Mouse (Mus musculus): ENCODE data around the gene Esrrg. TPM values are rescaled to one million over a fixed set of nuclear protein-coding genes. Genes with fewer than 3 reads are reported as not detected.

The Esrrg gene
- total and polyA plus RNA-seq, 3 experiments, result not detected

- H3K4me1 ChIP-seq (ENCODE audit: control insufficient read depth in 1 of 2, insufficient read depth in 2 of 2), result no peaks in the 10 kb centered on the region
- H3K4me2 ChIP-seq (ENCODE audit: insufficient read depth, low read depth, poor library complexity, severe bottlenecking), result no peak overlapping the region
- no peaks in the 10 kb centered on the region for H3K79me2 ChIP-seq (replicated peaks; ENCODE audit: control insufficient read depth, extremely low read depth, insufficient read depth, poor library complexity, severe bottlenecking)
- no peaks in the 10 kb centered on the region for H3K27me3 ChIP-seq (replicated peaks)
- H3K4me3 ChIP-seq (replicated peaks in 1 of 3; ENCODE audit: low read depth in 2 of 3, low read length in 2 of 3, poor library complexity in 1 of 3), result no peak overlapping the region
- in situ Hi-C loops (cut with MboI; ENCODE audit: low pct_ligation_motif_present, low pct_unique_long_range_greater_than_20kb, low sequenced_read_pairs), result no loop called here
- no peak for DNase-seq (ENCODE audit: extremely low read depth)
- H3K9me3 ChIP-seq (replicated peaks; ENCODE audit: low read length), result peaks cover 75% of the 10 kb centered on the region
- dilution Hi-C loops (cut with MboI; ENCODE audit: extremely low pct_ligation_motif_present, extremely low pct_unique_long_range_greater_than_20kb, low sequenced_read_pairs), result no loop called here
- TF ChIP-seq CHD1 (IDR thresholded peaks at IDR 0.05; ENCODE audit: low read depth, low read length) (no peak), TCF12 (IDR thresholded peaks at IDR 0.05; ENCODE audit: low read depth, low read length) (no peak), CHD2 (IDR thresholded peaks at IDR 0.05; ENCODE audit: low read length) (no peak), JUND (conservative IDR thresholded peaks at IDR 0.05; ENCODE audit: low read depth, low read length) (no peak), MEF2A (IDR thresholded peaks at IDR 0.05; ENCODE audit: borderline replicate concordance, low read depth, low read length) (no peak), TBP (conservative IDR thresholded peaks at IDR 0.05; ENCODE audit: low read depth, low read length) (no peak), MAZ (IDR thresholded peaks at IDR 0.05; ENCODE audit: low read depth, low read length) (no peak), ZC3H11A (IDR thresholded peaks at IDR 0.05; ENCODE audit: low read depth, low read length) (no peak), SIN3A (IDR thresholded peaks at IDR 0.05; ENCODE audit: low read length) (no peak), UBTF (IDR thresholded peaks at IDR 0.05; ENCODE audit: low read depth, low read length) (no peak), MYC (IDR thresholded peaks at IDR 0.05; ENCODE audit: low read depth, low read length) (no peak), BHLHE40 (IDR thresholded peaks at IDR 0.05; ENCODE audit: low read depth, low read length) (no peak), MAX (IDR thresholded peaks at IDR 0.05; ENCODE audit: low read length) (no peak)
- H3K27ac ChIP-seq (ENCODE audit: insufficient read depth, low read depth), result no peak overlapping the region
- H3K36me3 ChIP-seq (replicated peaks in 1 of 2; ENCODE audit: control insufficient read depth in 1 of 2, insufficient read depth in 1 of 2, low read length in 1 of 2), result no peaks in the 10 kb centered on the region
- H3K9ac ChIP-seq (ENCODE audit: insufficient read depth, low read depth), result no peak overlapping the region
Observed at GRCm38 (mm10) chr1:188060493-188060892, 451.9 kb downstream of the Esrrg start.

GRCm38 (mm10) chr1:188068833-188069232, 460.2 kb downstream of the Esrrg start:
- dilution Hi-C loops (cut with MboI; ENCODE audit: extremely low pct_ligation_motif_present, extremely low pct_unique_long_range_greater_than_20kb, low sequenced_read_pairs) (no loop called here), in situ Hi-C loops (cut with MboI; ENCODE audit: low pct_ligation_motif_present, low pct_unique_long_range_greater_than_20kb, low sequenced_read_pairs) (no loop called here)
- no peak for DNase-seq (ENCODE audit: extremely low read depth)
- no peaks in the 10 kb centered on the region for H3K36me3 ChIP-seq (replicated peaks in 1 of 2; ENCODE audit: control insufficient read depth in 1 of 2, insufficient read depth in 1 of 2, low read length in 1 of 2)
- no peaks in the 10 kb centered on the region for H3K4me1 ChIP-seq (ENCODE audit: control insufficient read depth in 1 of 2, insufficient read depth in 2 of 2)
- H3K27me3 ChIP-seq (replicated peaks), result no peaks in the 10 kb centered on the region
- H3K4me3 ChIP-seq (replicated peaks in 1 of 3; ENCODE audit: low read depth in 2 of 3, low read length in 2 of 3, poor library complexity in 1 of 3), result no peak overlapping the region
- no peak overlapping the region for H3K9ac ChIP-seq (ENCODE audit: insufficient read depth, low read depth)
- H3K79me2 ChIP-seq (replicated peaks; ENCODE audit: control insufficient read depth, extremely low read depth, insufficient read depth, poor library complexity, severe bottlenecking), result no peaks in the 10 kb centered on the region
- peaks cover 81% of the 10 kb centered on the region for H3K9me3 ChIP-seq (replicated peaks; ENCODE audit: low read length)
- TF ChIP-seq ETS1 (conservative IDR thresholded peaks at IDR 0.05; ENCODE audit: low read depth, low read length) (no peak), MAFK (IDR thresholded peaks at IDR 0.05; ENCODE audit: insufficient replicate concordance, low read length) (no peak), CHD2 (IDR thresholded peaks at IDR 0.05; ENCODE audit: low read length) (no peak), SMC3 (IDR thresholded peaks at IDR 0.05; ENCODE audit: low read depth, low read length) (no peak), JUN (IDR thresholded peaks at IDR 0.05; ENCODE audit: insufficient read depth, low read depth, low read length) (no peak), E2F4 (IDR thresholded peaks at IDR 0.05; ENCODE audit: insufficient replicate concordance, low read depth, low read length) (no peak), TBP (conservative IDR thresholded peaks at IDR 0.05; ENCODE audit: low read depth, low read length) (no peak), RAD21 (IDR thresholded peaks at IDR 0.05; ENCODE audit: low read depth, low read length) (no peak), PAX5 (IDR thresholded peaks at IDR 0.05; ENCODE audit: low read length) (no peak), EP300 (IDR thresholded peaks at IDR 0.05; ENCODE audit: low read length) (no peak), MEF2A (IDR thresholded peaks at IDR 0.05; ENCODE audit: borderline replicate concordance, low read depth, low read length) (no peak), RCOR1 (conservative IDR thresholded peaks at IDR 0.05; ENCODE audit: low read depth, low read length) (no peak)
- no peak overlapping the region for H3K27ac ChIP-seq (ENCODE audit: insufficient read depth, low read depth)
- no peak overlapping the region for H3K4me2 ChIP-seq (ENCODE audit: insufficient read depth, low read depth, poor library complexity, severe bottlenecking)
